Mouse (Mus musculus): ENCODE results near the gene Golga4. TPM values are rescaled to one million over a fixed set of nuclear protein-coding genes. Genes with fewer than 3 reads are reported as not detected.

The Golga4 gene
- polyA plus RNA-seq, 1 experiment from 2014 or later = 67.5 TPM

DNA sequence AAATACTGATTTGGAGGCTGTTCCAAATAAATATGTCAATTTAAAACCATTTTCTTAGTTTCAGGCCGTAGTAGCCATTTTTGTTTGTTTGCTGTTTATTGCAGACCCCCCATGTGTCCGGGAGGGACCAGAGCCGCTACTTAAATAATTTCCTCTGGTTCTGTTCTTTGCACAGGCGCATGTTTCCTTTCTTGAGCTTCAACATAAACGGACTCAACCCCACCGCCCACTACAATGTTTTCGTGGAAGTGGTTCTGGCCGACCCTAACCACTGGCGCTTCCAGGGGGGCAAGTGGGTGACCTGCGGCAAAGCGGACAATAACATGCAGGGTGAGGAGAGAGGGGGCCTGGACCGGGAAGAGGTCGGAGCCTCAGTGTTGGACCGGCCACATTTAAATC is 25.8 kb upstream of the Golga4 start:
- Histone ChIP-seq H3K27ac (no peak overlapping the region), H3K4me3 (ENCODE audit: inconsistent target) (no peak overlapping the region), H3K36me3 (ENCODE audit: inconsistent target) (no peaks in the 10 kb centered on the region), H3K79me2 (ENCODE audit: inconsistent target) (no peaks in the 10 kb centered on the region)
- 36% methylated on average over 14 of the region's 14 CpGs for WGBS (ENCODE audit: missing documents)

GRCm38 (mm10) chr9:118482210-118482609 is 23.9 kb upstream of the Golga4 start:
- Histone ChIP-seq H3K36me3 (ENCODE audit: inconsistent target) (no peaks in the 10 kb centered on the region), H3K4me3 (ENCODE audit: inconsistent target) (no peak overlapping the region), H3K79me2 (ENCODE audit: inconsistent target) (no peaks in the 10 kb centered on the region), H3K27ac (no peak overlapping the region)
- WGBS (ENCODE audit: missing documents) = 82% methylated on average over 10 of the region's 10 CpGs

- Histone ChIP-seq H3K79me2 (ENCODE audit: inconsistent target) (no peaks in the 10 kb centered on the region), H3K36me3 (ENCODE audit: inconsistent target) (no peaks in the 10 kb centered on the region), H3K4me3 (ENCODE audit: inconsistent target) (no peak overlapping the region), H3K27ac (no peak overlapping the region)
- 4% methylated on average over 32 of the region's 32 CpGs for WGBS (ENCODE audit: missing documents)
Measured at GRCm38 (mm10) chr9:118486361-118487095, 19.5 kb upstream of the Golga4 start.

DNA sequence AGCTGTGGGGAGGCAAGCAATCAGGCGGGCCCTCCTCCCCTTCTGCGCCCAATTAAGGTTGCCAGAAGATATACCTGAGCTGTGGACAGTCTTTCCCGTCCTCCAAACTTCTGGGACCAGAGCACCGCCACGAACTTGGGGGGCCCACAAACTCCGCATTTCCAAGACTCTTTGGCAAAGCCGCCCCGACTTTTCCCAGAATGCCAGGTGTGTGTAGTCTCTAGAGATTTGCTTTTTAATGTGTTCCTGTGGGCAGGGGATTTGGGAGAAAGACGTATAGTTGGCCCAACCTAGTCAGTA is 19.0 kb upstream of the Golga4 start:
- Histone ChIP-seq H3K36me3 (ENCODE audit: inconsistent target) (no peaks in the 10 kb centered on the region), H3K4me3 (ENCODE audit: inconsistent target) (no peak overlapping the region), H3K79me2 (ENCODE audit: inconsistent target) (no peaks in the 10 kb centered on the region), H3K27ac (no peak overlapping the region)
- WGBS (ENCODE audit: missing documents) = 5% methylated on average over 9 of the region's 9 CpGs

GRCm38 (mm10) chr9:118487636-118488035 is 18.4 kb upstream of the Golga4 start:
- WGBS (ENCODE audit: missing documents) = 4% methylated on average over 22 of the region's 22 CpGs
- H3K36me3 ChIP-seq (ENCODE audit: inconsistent target) = no peaks in the 10 kb centered on the region
- no peak overlapping the region for H3K27ac ChIP-seq
- no peak overlapping the region for H3K4me3 ChIP-seq (ENCODE audit: inconsistent target)
- no peaks in the 10 kb centered on the region for H3K79me2 ChIP-seq (ENCODE audit: inconsistent target)

DNA sequence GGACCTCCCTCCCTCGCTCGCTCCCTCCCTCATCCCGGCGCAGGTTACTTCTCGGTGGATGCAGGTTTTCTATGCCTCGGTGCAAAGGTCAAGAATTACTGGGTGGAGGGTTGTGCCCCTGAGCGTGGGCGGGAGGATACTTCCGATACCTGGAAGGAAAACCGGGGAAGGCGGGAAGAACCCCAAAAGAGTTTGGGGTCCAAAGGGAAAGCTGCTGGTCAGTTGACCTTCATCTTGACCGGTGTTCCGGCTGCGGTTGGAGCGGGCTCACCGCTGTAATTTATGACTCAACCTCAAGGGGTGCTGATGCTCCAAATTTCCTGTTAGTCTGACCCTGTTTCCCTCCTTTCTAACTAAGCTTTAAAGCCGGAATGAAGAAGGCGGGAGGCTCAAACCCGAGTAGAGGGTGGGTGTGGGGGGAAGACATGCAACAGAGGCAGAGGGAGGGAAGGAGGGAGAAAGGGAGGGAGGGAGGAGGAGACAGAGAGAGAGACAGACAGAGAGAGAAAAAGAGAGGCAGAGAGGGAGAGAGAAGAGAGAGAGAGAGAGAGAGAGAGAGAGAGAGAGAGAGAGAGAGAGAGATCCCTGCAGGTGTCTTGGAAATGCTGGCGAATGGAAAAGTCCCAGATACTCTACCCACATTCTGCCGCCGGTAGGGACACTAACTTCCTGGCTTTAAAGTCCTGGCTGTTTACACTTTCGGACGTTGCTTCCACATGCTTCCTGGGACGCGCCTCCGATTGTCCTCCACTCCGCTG is 17.8 kb upstream of the Golga4 start:
- Histone ChIP-seq H3K36me3 (ENCODE audit: inconsistent target) (no peaks in the 10 kb centered on the region), H3K27ac (no peak overlapping the region), H3K4me3 (ENCODE audit: inconsistent target) (peak overlapping the region; percentile 15; the same call in 1 of the 2 replicates), H3K79me2 (ENCODE audit: inconsistent target) (no peaks in the 10 kb centered on the region)
- WGBS (ENCODE audit: missing documents) = 3% methylated on average over 26 of the region's 28 CpGs

- no peaks in the 10 kb centered on the region for H3K79me2 ChIP-seq (ENCODE audit: inconsistent target)
- peak overlapping the region; percentile 15; the same call in 1 of the 2 replicates for H3K4me3 ChIP-seq (ENCODE audit: inconsistent target)
- 3% methylated on average over 20 of the region's 20 CpGs for WGBS (ENCODE audit: missing documents)
- no peaks in the 10 kb centered on the region for H3K36me3 ChIP-seq (ENCODE audit: inconsistent target)
- H3K27ac ChIP-seq = no peak overlapping the region
Measured at GRCm38 (mm10) chr9:118488896-118489578, 17.0 kb upstream of the Golga4 start.

DNA sequence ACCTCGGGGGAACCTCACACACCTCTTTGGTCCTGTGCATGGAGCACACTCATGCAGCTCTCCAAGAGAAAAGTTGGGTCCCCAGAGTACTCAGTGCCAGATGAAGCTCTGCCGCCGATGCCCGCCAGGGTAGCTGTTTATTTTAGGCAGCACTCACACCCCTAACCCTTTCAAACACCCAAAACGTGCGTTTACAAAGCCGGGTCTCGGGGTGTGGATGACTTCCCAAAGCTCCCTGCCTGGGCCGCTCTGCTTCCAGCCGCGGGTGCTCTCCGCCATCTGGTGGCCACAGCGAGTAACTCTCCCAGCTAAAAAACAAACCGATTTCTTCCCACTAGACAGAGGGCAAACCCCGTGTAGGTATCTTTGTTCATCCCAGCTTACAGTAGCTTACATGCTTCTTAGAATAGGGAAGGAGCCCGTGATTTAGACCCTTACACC is 16.5 kb upstream of the Golga4 start:
- Histone ChIP-seq H3K27ac (no peak overlapping the region), H3K4me3 (ENCODE audit: inconsistent target) (no peak overlapping the region), H3K79me2 (ENCODE audit: inconsistent target) (no peaks in the 10 kb centered on the region), H3K36me3 (ENCODE audit: inconsistent target) (no peaks in the 10 kb centered on the region)
- WGBS (ENCODE audit: missing documents) = 0% methylated on average over 16 of the region's 16 CpGs

GRCm38 (mm10) chr9:118491195-118491594 is 14.9 kb upstream of the Golga4 start:
- no peak overlapping the region for H3K4me3 ChIP-seq (ENCODE audit: inconsistent target)
- WGBS (ENCODE audit: missing documents) = 75% methylated on average over 4 of the region's 4 CpGs
- no peak overlapping the region for H3K27ac ChIP-seq
- H3K79me2 ChIP-seq (ENCODE audit: inconsistent target) = no peaks in the 10 kb centered on the region
- H3K36me3 ChIP-seq (ENCODE audit: inconsistent target) = no peaks in the 10 kb centered on the region

DNA sequence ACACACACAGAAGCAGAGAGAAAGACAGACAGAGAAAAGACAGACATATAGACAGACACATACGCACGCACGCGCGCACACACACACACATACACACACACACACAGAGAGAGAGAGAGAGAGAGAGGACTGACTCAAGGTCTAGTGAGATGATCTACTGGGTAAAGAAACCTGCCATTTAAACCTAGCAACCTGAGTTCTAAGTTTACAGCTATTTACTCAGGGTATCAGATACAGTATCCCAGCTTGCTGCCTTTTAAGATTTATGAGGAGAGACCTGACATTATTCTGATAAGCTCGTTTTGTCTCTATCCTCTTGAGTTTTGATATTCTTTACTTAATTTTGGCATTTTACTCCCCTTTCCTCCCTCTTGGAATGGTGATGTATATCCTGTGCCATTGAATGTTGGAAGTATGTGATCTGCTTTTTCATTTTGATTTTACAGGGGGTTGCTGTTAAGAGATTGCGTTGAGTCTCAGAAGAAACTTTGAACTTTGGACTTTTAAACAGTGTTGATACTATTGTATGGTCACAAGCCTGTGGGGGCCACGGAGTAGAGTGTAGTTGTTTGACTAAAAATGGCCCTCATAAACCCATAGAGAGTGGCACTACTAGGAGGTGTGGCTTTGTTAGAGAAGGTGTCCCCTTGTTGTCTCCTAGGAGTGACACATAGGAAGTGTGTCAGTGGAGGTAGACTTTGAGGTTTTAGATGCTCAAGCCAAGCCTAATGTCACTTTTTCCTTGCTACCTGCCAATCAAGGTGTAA is 13.0 kb upstream of the Golga4 start:
- Histone ChIP-seq H3K27ac (no peak overlapping the region), H3K4me3 (ENCODE audit: inconsistent target) (no peak overlapping the region), H3K79me2 (ENCODE audit: inconsistent target) (no peaks in the 10 kb centered on the region), H3K36me3 (ENCODE audit: inconsistent target) (no peaks in the 10 kb centered on the region)
- 85% methylated on average over 8 of the region's 8 CpGs for WGBS (ENCODE audit: missing documents)

DNA sequence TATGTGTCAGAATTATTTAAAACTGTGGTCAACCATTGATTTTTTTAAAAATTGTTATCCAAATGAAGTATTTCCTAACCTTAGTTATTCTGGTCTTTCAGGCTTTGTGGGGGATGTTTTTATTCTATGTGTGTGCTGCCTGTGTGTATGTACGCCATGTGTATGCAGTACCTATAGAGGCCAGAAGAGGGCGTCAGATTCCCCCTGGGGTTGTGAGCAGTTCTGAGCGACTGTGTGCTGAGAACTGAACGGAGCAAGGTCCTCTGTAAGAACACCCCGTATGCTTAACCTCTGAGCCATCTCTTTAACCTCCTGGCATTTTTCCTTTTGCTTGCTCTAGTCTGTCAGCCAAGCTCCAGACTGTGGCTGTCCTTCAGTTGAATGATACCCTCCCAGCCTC is 12.0 kb upstream of the Golga4 start:
- no peaks in the 10 kb centered on the region for H3K36me3 ChIP-seq (ENCODE audit: inconsistent target)
- H3K4me3 ChIP-seq (ENCODE audit: inconsistent target) = no peak overlapping the region
- no peaks in the 10 kb centered on the region for H3K79me2 ChIP-seq (ENCODE audit: inconsistent target)
- H3K27ac ChIP-seq = no peak overlapping the region
- 93% methylated on average over 5 of the region's 5 CpGs for WGBS (ENCODE audit: missing documents)

GRCm38 (mm10) chr9:118495933-118496332 is 10.1 kb upstream of the Golga4 start:
- Histone ChIP-seq H3K4me3 (ENCODE audit: inconsistent target) (no peak overlapping the region), H3K27ac (no peak overlapping the region), H3K79me2 (ENCODE audit: inconsistent target) (no peaks in the 10 kb centered on the region), H3K36me3 (ENCODE audit: inconsistent target) (no peaks in the 10 kb centered on the region)
- 93% methylated on average over 3 of the region's 3 CpGs for WGBS (ENCODE audit: missing documents)

DNA sequence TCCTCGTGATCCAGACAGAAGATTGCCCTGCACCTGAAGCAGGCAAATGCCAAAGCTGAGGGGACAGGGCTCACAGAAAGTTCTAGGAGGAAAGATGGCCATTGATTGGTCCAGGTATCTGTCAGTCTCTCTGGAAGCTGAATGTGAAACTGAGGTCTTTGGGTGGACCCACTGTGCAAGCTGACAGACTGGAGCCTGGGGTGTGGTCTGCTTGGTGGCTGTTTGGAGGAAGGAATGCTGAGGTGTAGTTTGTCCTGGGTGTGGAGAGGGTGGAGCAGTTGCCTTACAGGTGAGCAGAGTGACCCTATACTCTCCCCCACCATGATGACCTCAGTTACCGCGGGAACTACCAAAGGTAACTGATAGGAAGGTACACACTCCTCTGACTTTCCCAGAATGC is 9.1 kb upstream of the Golga4 start:
- Histone ChIP-seq H3K36me3 (ENCODE audit: inconsistent target) (no peaks in the 10 kb centered on the region), H3K79me2 (ENCODE audit: inconsistent target) (no peaks in the 10 kb centered on the region), H3K27ac (no peak overlapping the region), H3K4me3 (ENCODE audit: inconsistent target) (no peak overlapping the region)
- WGBS (ENCODE audit: missing documents) = 93% methylated on average over 3 of the region's 3 CpGs

- 71% methylated on average over 7 of the region's 7 CpGs for WGBS (ENCODE audit: missing documents)
- Histone ChIP-seq H3K36me3 (ENCODE audit: inconsistent target) (no peaks in the 10 kb centered on the region), H3K79me2 (ENCODE audit: inconsistent target) (no peaks in the 10 kb centered on the region), H3K27ac (no peak overlapping the region), H3K4me3 (ENCODE audit: inconsistent target) (no peak overlapping the region)
Measured at GRCm38 (mm10) chr9:118498061-118498460, 8.0 kb upstream of the Golga4 start.

All from macrophage (primary cell).